Mouse (Mus musculus) hindbrain, embryonic 12.5 days (tissue): ENCODE measurements around the gene Snn. TPM values are rescaled to one million over a fixed set of nuclear protein-coding genes. Genes with fewer than 3 reads are reported as not detected.
"Not testable (repeated sequence)": the region's sequence is repeated elsewhere in the genome, so short reads cannot be mapped to it uniquely, and the experiment has no call there.

Experiments used
- ATAC-seq: fragments of 200-750 bp; cut with Nextera tagmentation; 2 replicates; pipeline ENCODE4 v1.8.0; 2017; ENCODE audit warnings: moderate TSS enrichment; ENCODE audit not compliant: low FRiP score
- H3K27ac ChIP-seq: fragments of 300-500 bp; sonication (generic); 2 replicates; pipeline ENCODE4 v1.5.1; 2016; ENCODE audit warnings: mild to moderate bottlenecking
- H3K27me3 ChIP-seq: fragments of 300-500 bp; sonication (generic); 2 replicates; pipeline ENCODE4 v1.6.1; 2016; ENCODE audit warnings: mild to moderate bottlenecking
- H3K36me3 ChIP-seq: fragments of 300-500 bp; sonication (generic); 2 replicates; pipeline ENCODE4 v1.6.1; 2016; ENCODE audit warnings: mild to moderate bottlenecking
- H3K4me1 ChIP-seq: fragments of 300-500 bp; sonication (generic); 2 replicates; pipeline ENCODE4 v1.6.1; 2016
- H3K4me2 ChIP-seq: fragments of 300-500 bp; sonication (generic); replicated peaks from 2 replicates; pipeline ENCODE4 v1.6.1; 2016; ENCODE audit warnings: mild to moderate bottlenecking
- H3K4me3 ChIP-seq: fragments of 300-500 bp; sonication (generic); 2 replicates; pipeline ENCODE4 v1.5.1; 2016; ENCODE audit warnings: mild to moderate bottlenecking
- H3K9ac ChIP-seq: fragments of 300-500 bp; sonication (generic); 2 replicates; pipeline ENCODE4 v1.6.1; 2016; ENCODE audit warnings: mild to moderate bottlenecking, moderate library complexity
- H3K9me3 ChIP-seq: fragments of 300-500 bp; sonication (generic); replicated peaks from 2 replicates; pipeline ENCODE4 v1.6.1; 2016; ENCODE audit warnings: mild to moderate bottlenecking
- WGBS: fragments of 180-500 bp; shearing (Covaris S2); methylation state at CpG from one replicate; pipeline ENCODE4 v1.1.7; 2016; 5-methylcytosine and 5-hydroxymethylcytosine counted together
- polyA plus RNA-seq: library from polyadenylated mRNA; unstranded; fragments of >200 nt; fragmentation: Nextera tagmentation; extraction: Ambion mirVana; gene quantifications from 2 replicates; pipeline ENCODE4 v1.2.1, GENCODE M21; 2016

Snn gene
- 103 and 109 TPM in 2 replicates for polyA plus RNA-seq

DNA sequence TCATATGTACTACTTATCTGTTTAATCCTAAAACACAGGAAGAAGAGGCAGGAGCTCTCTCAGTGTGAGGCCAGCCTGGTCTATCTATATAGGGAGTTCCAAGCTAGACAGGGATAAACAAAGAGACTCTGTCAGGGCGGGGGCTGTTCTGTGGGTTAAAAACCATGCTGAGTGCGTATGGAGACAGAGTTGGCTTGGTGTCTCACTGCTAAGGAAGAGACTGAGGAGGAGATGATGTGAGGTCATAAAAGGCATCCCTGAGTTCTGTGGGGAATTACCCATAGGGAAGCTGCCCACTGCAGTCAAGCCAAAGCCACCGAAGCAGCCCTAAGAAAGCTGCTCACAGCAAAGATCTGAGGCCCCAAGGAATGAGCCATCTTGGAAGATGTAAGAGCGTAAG, at the start of gene Snn:
Gene Snn, plus strand, starts transcription at position 301 of the 400 bp plus-strand sequence.
- Histone ChIP-seq H3K36me3 (no peaks in the 10 kb centered on the region), H3K9ac (no peak within 1 kb of the TSS), H3K27ac (no peak within 1 kb of the TSS), H3K4me2 (no peak within 1 kb of the TSS), H3K4me3 (no peak within 1 kb of the TSS), H3K27me3 (no peaks in the 10 kb centered on the region), H3K9me3 (no peaks in the 10 kb centered on the region), H3K4me1 (peaks cover 34% of the 10 kb centered on the region)
- no peak for ATAC-seq
- WGBS: 94% methylated on average over 4 of the region's 4 CpGs

DNA sequence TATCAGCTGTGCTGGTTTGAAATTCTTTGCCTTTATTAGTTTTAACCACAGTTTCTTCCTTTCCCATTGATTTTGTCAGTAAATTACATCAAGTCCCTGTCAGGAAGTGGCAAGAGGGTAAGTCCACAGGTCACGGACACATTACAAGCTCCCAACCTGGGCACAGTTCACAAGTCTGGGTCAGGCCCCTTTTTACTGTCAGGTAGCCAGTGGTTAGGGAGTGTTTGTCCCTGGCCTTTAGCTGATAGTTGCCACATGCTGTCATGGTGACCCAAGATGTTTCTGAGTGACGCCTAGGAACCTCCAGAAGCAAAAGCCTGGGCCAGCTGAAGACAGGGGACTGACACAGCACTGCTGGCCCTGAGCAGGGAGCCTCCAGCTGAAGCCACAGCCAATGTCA, 49.5 kb upstream of the Snn start:
- Histone ChIP-seq H3K4me3 (no peak overlapping the region), H3K9me3 (no peaks in the 10 kb centered on the region), H3K9ac (no peak overlapping the region), H3K4me1 (peaks cover 30% of the 10 kb centered on the region), H3K27ac (no peak overlapping the region; the same call in 1 of the 2 replicates), H3K4me2 (no peak overlapping the region), H3K36me3 (no peaks in the 10 kb centered on the region), H3K27me3 (no peaks in the 10 kb centered on the region)
- 75% methylated on average over 2 of the region's 2 CpGs for WGBS
- ATAC-seq: no peak

DNA sequence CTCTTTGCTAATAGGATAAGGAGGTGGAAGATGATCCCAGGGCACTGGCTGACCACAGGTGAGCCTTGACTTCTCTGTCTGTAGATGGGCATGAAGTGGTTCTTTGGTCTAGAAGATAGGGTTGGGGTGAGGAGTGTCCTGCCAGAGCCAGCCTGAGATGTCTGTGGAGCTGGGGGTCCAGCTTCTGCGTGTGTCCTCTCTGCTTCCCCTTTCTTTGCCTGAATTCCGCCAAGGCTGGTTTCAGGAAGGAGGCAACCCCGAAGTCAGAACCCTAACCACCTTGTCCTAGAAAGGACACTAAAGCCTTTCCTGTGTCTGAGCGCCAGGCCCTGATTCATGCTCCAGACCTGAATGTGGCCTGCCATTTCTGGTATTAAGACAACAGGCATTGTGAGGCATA, 48.8 kb upstream of the Snn start:
- WGBS: 94% methylated on average over 4 of the region's 4 CpGs
- Histone ChIP-seq H3K9me3 (no peaks in the 10 kb centered on the region), H3K4me2 (no peak overlapping the region), H3K4me1 (peaks cover 28% of the 10 kb centered on the region), H3K4me3 (no peak overlapping the region), H3K36me3 (no peaks in the 10 kb centered on the region), H3K27ac (peak overlapping the region; percentile 57), H3K9ac (no peak overlapping the region), H3K27me3 (no peaks in the 10 kb centered on the region)
- ATAC-seq: no peak

DNA sequence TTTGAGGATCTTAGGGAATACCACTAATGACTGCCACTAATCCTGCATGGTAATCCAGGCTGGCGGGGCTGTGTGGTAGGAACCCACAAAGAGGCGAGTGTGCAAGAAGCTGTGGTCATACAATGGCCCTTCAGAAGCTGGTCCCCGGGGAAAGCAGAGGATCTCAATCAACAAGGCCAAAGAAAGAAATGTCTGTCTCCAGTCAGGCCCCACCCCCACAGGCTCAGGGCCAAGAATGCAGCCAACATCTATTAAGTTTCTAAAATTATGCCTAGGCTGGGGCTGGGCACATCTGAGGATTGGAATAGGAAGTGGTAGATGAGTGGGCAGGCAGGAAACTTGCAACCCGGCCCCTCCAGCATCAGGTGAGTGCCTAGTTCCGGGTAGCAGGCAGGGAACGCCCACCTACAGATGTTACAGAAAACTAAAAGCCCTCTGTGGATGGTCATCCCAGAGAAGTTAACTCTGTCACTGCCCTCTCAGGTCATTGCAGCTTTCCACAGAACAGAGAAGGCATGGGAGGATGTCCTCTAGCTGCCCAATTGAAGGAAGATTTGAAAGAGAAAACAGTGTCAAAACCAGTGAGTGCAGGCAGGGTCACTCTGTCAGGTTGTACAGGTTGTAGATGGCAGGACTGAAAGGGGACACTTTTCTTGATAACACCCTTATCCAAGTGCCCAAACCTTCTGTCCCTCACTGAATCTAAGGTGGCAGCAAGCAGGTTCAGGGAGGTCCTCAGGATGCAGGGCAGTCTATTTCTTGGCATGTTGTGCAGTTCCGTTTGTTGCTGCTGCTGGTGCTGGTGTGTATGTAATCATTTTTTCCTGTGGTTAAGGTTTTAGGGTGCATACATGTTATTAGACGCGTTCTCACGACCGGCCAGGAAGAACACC, 47.9 kb upstream of the Snn start:
- ATAC-seq: peak; percentile 60
- H3K9me3 ChIP-seq: no peaks in the 10 kb centered on the region
- H3K36me3 ChIP-seq: no peaks in the 10 kb centered on the region
- peak overlapping the region; percentile 60; the same call in 1 of the 2 replicates for H3K27ac ChIP-seq
- H3K27me3 ChIP-seq: no peaks in the 10 kb centered on the region
- H3K4me2 ChIP-seq: no peak overlapping the region
- H3K9ac ChIP-seq: no peak overlapping the region
- no peak overlapping the region for H3K4me3 ChIP-seq
- WGBS: 71% methylated on average over 11 of the region's 11 CpGs
- H3K4me1 ChIP-seq: peaks cover 26% of the 10 kb centered on the region

DNA sequence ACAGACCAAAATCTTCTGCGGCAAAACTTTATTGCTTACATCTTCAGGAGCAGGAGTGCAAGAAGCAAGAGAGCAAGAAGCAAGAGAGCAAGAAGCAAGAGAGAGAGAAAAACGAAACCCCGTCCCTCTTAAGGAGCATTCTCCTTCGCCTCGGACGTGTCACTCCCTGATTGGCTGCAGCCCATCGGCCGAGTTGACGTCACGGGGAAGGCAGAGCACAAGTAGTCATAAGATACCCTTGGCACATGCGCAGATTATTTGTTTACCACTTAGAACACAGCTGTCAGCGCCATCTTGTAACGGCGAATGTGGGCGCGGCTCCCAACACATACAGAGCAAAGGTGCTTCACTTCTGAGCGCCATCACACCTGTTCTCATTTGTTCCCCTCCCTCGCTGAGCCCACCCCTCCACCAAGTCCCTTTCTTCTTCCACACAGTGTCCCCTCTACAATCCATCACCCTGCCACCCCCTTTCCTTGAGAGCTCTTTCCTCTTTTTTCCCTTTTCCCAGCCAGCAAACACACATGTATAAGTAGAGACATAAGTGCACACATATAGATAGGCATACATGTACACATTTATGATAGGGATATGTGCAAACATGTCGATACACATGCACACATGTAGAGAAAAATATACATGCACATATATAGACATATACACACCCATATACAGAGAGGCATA, 47.1 kb upstream of the Snn start:
- peaks cover 23% of the 10 kb centered on the region for H3K4me1 ChIP-seq
- H3K9ac ChIP-seq, H3K27me3 ChIP-seq, ATAC-seq, H3K4me3 ChIP-seq, H3K27ac ChIP-seq, H3K4me2 ChIP-seq, H3K9me3 ChIP-seq, H3K36me3 ChIP-seq: not testable (repeated sequence)
- WGBS: 88% methylated on average over 13 of the region's 19 CpGs

DNA sequence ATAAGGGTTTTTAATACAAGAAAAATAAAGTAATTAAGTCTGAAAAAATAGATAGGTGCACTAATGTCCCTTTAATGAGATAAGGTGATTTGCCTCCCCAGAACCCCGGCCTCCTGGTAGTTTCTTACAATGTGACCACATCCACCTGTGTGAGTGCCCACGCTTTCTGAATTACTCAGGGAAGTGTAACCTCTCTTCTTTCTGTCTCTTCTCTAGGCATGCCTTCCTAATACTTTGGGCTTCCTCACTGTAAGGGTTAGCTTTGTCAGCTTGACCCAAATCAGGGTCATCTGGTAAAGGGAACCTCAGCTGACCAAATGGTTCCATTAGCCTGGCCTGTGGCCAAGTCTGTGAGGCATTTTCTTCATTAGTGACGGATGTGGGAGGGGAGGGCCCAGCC, 46.3 kb upstream of the Snn start:
- no peak for ATAC-seq
- Histone ChIP-seq H3K9ac (no peak overlapping the region), H3K36me3 (no peaks in the 10 kb centered on the region), H3K27ac (no peak overlapping the region), H3K4me1 (peaks cover 19% of the 10 kb centered on the region), H3K4me2 (no peak overlapping the region), H3K4me3 (no peak overlapping the region), H3K27me3 (no peaks in the 10 kb centered on the region), H3K9me3 (no peaks in the 10 kb centered on the region)
- WGBS: 90% methylated on average over 3 of the region's 3 CpGs

DNA sequence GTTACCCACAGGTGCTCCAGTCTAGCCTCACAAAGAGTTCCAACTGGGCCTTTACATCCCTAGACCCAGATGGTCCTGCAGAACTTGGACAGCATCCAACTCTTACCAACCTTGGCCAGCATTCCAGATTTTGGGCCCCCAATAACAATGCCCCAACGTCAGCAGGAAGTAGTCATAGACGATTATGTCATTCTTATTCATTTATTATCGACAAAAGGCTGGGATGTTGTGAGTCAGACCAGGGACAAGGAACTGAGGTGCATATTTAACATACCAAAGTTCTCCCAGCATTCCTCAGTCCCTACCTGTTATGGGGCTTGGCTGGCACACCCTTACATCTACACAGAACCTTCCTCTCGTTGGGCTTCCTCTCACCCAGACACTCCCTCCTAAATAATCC, 44.4 kb upstream of the Snn start:
- H3K4me3 ChIP-seq: no peak overlapping the region
- peaks cover 19% of the 10 kb centered on the region for H3K4me1 ChIP-seq
- no peak overlapping the region for H3K9ac ChIP-seq
- H3K27me3 ChIP-seq: no peaks in the 10 kb centered on the region
- ATAC-seq: no peak
- H3K36me3 ChIP-seq: no peaks in the 10 kb centered on the region
- 85% methylated on average over 4 of the region's 4 CpGs for WGBS
- H3K27ac ChIP-seq: no peak overlapping the region
- no peaks in the 10 kb centered on the region for H3K9me3 ChIP-seq
- no peak overlapping the region for H3K4me2 ChIP-seq

DNA sequence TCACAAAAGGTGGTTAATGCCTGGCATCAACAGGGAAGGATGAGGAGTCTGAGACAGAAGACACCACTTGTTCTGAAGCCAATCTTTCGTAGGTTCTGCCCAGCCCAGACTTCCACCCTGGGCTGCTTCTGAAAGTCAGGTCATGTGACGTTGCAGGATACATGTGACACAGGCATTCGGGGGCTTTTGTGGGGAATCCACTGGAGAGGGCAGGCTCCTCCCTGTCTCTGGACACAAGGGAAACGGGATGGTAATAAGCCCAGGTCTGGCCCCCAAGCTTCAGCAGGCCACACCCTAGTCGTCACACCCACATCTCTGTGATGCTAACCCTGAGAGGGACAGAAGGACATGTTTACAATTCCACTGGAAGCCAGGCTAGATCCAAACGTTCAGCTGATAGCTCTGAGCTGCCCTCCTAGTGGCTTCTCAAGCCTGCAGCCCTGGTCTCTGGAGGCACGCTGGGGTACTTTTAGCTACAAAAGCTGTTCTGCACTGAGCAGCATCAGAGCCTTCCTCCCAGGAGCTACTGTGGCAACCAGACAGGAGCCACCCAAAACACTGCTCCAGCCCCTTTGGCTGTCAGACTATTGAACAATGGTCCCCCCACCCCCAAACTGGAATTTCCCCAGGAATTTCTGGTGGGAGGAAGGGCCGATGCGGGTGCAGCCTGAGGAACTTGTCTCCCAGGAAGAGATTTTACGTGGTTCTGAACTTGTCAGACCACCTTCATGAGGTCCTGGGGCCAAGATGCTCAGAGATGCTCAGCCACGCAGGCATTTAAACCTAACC, 42.7 kb upstream of the Snn start:
- peaks cover 13% of the 10 kb centered on the region for H3K4me1 ChIP-seq
- H3K4me3 ChIP-seq: no peak overlapping the region
- H3K27me3 ChIP-seq: no peaks in the 10 kb centered on the region
- ATAC-seq: no peak
- no peak overlapping the region for H3K27ac ChIP-seq
- no peaks in the 10 kb centered on the region for H3K36me3 ChIP-seq
- 60% methylated on average over 11 of the region's 11 CpGs for WGBS
- H3K9ac ChIP-seq: no peak overlapping the region
- H3K4me2 ChIP-seq: no peak overlapping the region
- no peaks in the 10 kb centered on the region for H3K9me3 ChIP-seq

DNA sequence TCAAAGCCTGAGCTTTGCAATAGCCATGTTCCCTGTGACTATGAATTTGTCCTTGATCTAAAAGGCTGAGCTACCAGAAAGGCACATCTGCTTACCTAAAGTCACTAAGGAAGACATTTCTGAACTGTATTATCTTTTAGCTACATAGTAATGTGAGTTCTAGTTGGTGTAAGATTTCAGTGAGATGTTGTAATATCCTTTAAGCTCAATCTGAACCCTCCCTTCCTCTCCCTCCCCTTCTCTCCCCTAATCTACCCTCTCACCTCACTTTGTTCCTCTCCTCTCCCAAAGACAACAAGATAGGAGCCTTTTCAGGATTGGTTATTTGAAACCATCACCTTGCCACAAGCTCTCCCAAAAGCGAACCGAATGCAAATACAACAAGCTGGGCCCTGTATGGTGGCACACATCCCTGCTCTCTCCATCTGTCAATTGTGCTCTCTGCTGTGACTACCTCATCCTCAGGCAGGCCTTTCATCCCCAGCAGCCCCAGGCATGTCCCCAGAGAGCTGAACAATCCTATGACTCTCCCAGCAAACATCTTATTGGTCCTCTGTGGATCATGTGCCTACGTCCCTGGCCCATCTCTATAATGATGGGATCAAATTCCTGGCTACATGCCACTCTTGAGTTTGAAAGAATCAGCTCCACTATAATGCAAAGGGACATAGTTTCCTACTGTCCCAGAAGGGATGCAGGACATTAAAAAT, 39.2 kb upstream of the Snn start:
- Histone ChIP-seq H3K27ac (peak overlapping the region; percentile 44), H3K4me3 (no peak overlapping the region), H3K4me1 (peaks cover 12% of the 10 kb centered on the region), H3K27me3 (no peaks in the 10 kb centered on the region), H3K4me2 (no peak overlapping the region), H3K36me3 (no peaks in the 10 kb centered on the region), H3K9ac (no peak overlapping the region), H3K9me3 (no peaks in the 10 kb centered on the region)
- peak; percentile 84 for ATAC-seq
- WGBS: 45% methylated on average over 3 of the region's 3 CpGs

DNA sequence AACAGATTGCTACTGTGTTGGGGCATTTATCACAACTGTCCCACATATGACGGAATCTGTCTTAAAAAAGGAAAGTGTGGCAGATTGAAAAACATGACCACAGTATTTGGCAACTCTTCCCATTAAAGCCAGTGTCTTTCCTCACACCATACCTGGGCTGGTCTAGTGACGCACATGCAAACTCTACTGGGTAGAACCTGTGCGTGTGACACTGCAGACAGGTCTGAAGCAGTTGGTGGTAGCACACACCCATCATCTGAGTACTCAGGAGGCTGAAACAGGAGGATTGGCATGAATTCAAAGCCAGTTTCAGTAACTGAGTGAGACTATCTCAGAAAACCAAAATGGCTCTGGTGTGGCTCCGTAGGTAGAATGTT, 38.6 kb upstream of the Snn start:
- WGBS: 86% methylated on average over 4 of the region's 4 CpGs
- ATAC-seq: no peak

DNA sequence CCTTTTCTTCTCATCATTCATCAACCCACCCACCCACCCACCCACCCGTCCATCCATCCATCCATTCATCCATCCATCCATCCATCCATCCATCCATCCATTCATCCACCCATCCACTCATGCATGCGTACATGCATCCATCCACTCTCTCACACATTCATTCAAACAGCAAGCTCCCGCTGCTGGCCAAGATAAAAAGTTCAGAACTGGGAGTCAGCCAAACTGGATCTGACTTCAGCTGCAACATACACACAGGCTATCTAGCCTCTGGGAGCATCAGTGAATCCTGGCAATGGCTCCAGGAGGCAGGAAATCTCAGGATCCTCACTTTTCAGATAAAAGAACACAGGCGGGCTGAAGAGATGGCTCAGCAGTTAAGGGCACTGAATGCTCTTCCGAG, 37.1 kb upstream of the Snn start:
- no peaks in the 10 kb centered on the region for H3K36me3 ChIP-seq
- 92% methylated on average over 5 of the region's 5 CpGs for WGBS
- no peak overlapping the region for H3K27ac ChIP-seq
- peaks cover 4% of the 10 kb centered on the region for H3K4me1 ChIP-seq
- H3K9me3 ChIP-seq: no peaks in the 10 kb centered on the region
- no peak overlapping the region for H3K4me3 ChIP-seq
- no peaks in the 10 kb centered on the region for H3K27me3 ChIP-seq
- ATAC-seq: no peak
- no peak overlapping the region for H3K9ac ChIP-seq
- H3K4me2 ChIP-seq: no peak overlapping the region

More for the DNA sequence above, 38.6 kb upstream of the Snn start:
- no peak overlapping the region for H3K27ac ChIP-seq
- H3K4me2 ChIP-seq: no peak overlapping the region
- no peaks in the 10 kb centered on the region for H3K36me3 ChIP-seq
- no peaks in the 10 kb centered on the region for H3K27me3 ChIP-seq
- peaks cover 12% of the 10 kb centered on the region for H3K4me1 ChIP-seq
- H3K4me3 ChIP-seq: no peak overlapping the region
- H3K9ac ChIP-seq: no peak overlapping the region
- no peaks in the 10 kb centered on the region for H3K9me3 ChIP-seq

DNA sequence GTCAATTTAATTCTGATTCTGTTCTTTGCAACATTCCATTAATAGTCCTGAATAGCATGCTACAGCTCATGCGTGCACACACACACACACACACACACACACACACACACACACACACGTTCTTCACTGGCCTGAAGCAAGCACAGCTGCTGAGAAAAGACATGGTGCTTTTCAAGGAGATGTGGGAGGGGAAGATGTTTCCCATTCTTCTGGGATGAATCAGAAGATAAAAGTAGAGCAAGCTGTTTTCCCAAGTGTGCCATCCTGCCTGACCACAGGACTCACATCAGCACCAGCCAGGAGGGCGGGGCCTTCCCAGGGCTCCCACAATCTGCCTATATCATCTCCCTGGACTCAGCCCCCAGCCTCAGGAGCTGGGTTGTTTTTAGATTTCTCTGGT, 35.9 kb upstream of the Snn start:
- H3K9me3 ChIP-seq: no peaks in the 10 kb centered on the region
- no peak overlapping the region for H3K27ac ChIP-seq
- no peak for ATAC-seq
- H3K27me3 ChIP-seq: no peaks in the 10 kb centered on the region
- WGBS: 83% methylated on average over 3 of the region's 3 CpGs
- H3K9ac ChIP-seq: no peak overlapping the region
- H3K36me3 ChIP-seq: no peaks in the 10 kb centered on the region
- no peak overlapping the region for H3K4me2 ChIP-seq
- peaks cover 4% of the 10 kb centered on the region for H3K4me1 ChIP-seq
- no peak overlapping the region for H3K4me3 ChIP-seq
